Mouse (Mus musculus): ENCODE measurements around the gene Nek2. TPM values are rescaled to one million over a fixed set of nuclear protein-coding genes. Genes with fewer than 3 reads are reported as not detected.

Gene Nek2
- polyA plus RNA-seq, 1 experiment from 2014 or later, result 14.7 TPM

- H3K4me1 ChIP-seq (ENCODE audit: insufficient read depth), result peaks cover 33% of the 10 kb centered on the region
- TF ChIP-seq CTCF (IDR thresholded peaks at IDR 0.05; ENCODE audit: low read depth) (no peak), EP300 (IDR thresholded peaks at IDR 0.05; ENCODE audit: low read depth) (no peak)
- H3K27me3 ChIP-seq (ENCODE audit: insufficient read depth, low read length), result no peaks in the 10 kb centered on the region
- ATAC-seq (no peak), DNase-seq (no peak)
- H3K36me3 ChIP-seq (replicated peaks; ENCODE audit: insufficient read depth, low read length), result peaks cover 7% of the 10 kb centered on the region
- H3K9ac ChIP-seq (replicated peaks), result no peak overlapping the region
- H3K4me2 ChIP-seq (ENCODE audit: low read depth, low read length), result no peak overlapping the region
- WGBS (ENCODE audit: insufficient replicate concordance), result 92% methylated on average over 5 of the region's 5 CpGs
- H3K4me3 ChIP-seq (ENCODE audit: low read depth, low read length), result no peak overlapping the region
- no peaks in the 10 kb centered on the region for H3K9me3 ChIP-seq (ENCODE audit: low read length)
- no peak overlapping the region for H3K27ac ChIP-seq (ENCODE audit: low read depth)
These were observed 15.2 kb downstream of the Nek2 start for GRCm38 (mm10) chr1:191836318-191836985.

GRCm38 (mm10) chr1:191837691-191838090 lies 16.4 kb downstream of the Nek2 start:
- TF ChIP-seq CTCF (IDR thresholded peaks at IDR 0.05; ENCODE audit: low read depth) (no peak), EP300 (IDR thresholded peaks at IDR 0.05; ENCODE audit: low read depth) (no peak)
- Histone ChIP-seq H3K36me3 (replicated peaks; ENCODE audit: insufficient read depth, low read length) (peaks cover 2% of the 10 kb centered on the region; the same call in 1 of the 2 replicates), H3K4me3 (ENCODE audit: low read depth, low read length) (no peak overlapping the region), H3K9me3 (ENCODE audit: low read length) (no peaks in the 10 kb centered on the region), H3K27ac (ENCODE audit: low read depth) (no peak overlapping the region), H3K4me1 (ENCODE audit: insufficient read depth) (peaks cover 33% of the 10 kb centered on the region), H3K27me3 (ENCODE audit: insufficient read depth, low read length) (no peaks in the 10 kb centered on the region), H3K4me2 (ENCODE audit: low read depth, low read length) (no peak overlapping the region), H3K9ac (replicated peaks) (no peak overlapping the region)
- 72% methylated on average over 3 of the region's 3 CpGs for WGBS (ENCODE audit: insufficient replicate concordance)
- no peak for DNase-seq
- no peak for ATAC-seq

- Histone ChIP-seq H3K4me1 (ENCODE audit: insufficient read depth) (peaks cover 33% of the 10 kb centered on the region), H3K4me2 (ENCODE audit: low read depth, low read length) (peak overlapping the region; percentile 23; the same call in 1 of the 2 replicates), H3K36me3 (replicated peaks; ENCODE audit: insufficient read depth, low read length) (no peaks in the 10 kb centered on the region; the same call in 1 of the 2 replicates), H3K9me3 (ENCODE audit: low read length) (no peaks in the 10 kb centered on the region), H3K9ac (replicated peaks) (no peak overlapping the region; the same call in 1 of the 2 replicates), H3K27ac (ENCODE audit: low read depth) (peak overlapping the region; percentile 9; the same call in 1 of the 2 replicates), H3K27me3 (ENCODE audit: insufficient read depth, low read length) (no peaks in the 10 kb centered on the region), H3K4me3 (ENCODE audit: low read depth, low read length) (no peak overlapping the region)
- peak; percentile 63; the same call in 1 of the 2 replicates for TF ChIP-seq EP300 (IDR thresholded peaks at IDR 0.05; ENCODE audit: low read depth)
- TF ChIP-seq CTCF (IDR thresholded peaks at IDR 0.05; ENCODE audit: low read depth), result no peak
- peak; percentile 65 for ATAC-seq
- WGBS (ENCODE audit: insufficient replicate concordance), result 34% methylated on average over 17 of the region's 17 CpGs
- peak; percentile 51 for DNase-seq
These were observed 17.9 kb downstream of the Nek2 start for GRCm38 (mm10) chr1:191838994-191839741.

- Histone ChIP-seq H3K27me3 (ENCODE audit: insufficient read depth, low read length) (no peaks in the 10 kb centered on the region), H3K4me2 (ENCODE audit: low read depth, low read length) (no peak overlapping the region), H3K27ac (ENCODE audit: low read depth) (0 out of 2 replicates have a peak overlapping the region, but pooled peaks have one; percentile 4), H3K9me3 (ENCODE audit: low read length) (no peaks in the 10 kb centered on the region), H3K4me1 (ENCODE audit: insufficient read depth) (peaks cover 28% of the 10 kb centered on the region), H3K36me3 (replicated peaks; ENCODE audit: insufficient read depth, low read length) (no peaks in the 10 kb centered on the region), H3K9ac (replicated peaks) (no peak overlapping the region), H3K4me3 (ENCODE audit: low read depth, low read length) (no peak overlapping the region)
- DNase-seq (peak; percentile 38), ATAC-seq (peak; percentile 8; the same call in 1 of the 2 replicates)
- TF ChIP-seq EP300 (IDR thresholded peaks at IDR 0.05; ENCODE audit: low read depth) (no peak), CTCF (IDR thresholded peaks at IDR 0.05; ENCODE audit: low read depth) (0 out of 2 replicates have a peak, but pooled peaks have one; percentile 21)
- WGBS (ENCODE audit: insufficient replicate concordance), result 67% methylated on average over 11 of the region's 11 CpGs
These were observed 19.7 kb downstream of the Nek2 start for GRCm38 (mm10) chr1:191840774-191841565.

- WGBS (ENCODE audit: insufficient replicate concordance), result 81% methylated on average over 12 of the region's 12 CpGs
- no peak for ATAC-seq
- H3K4me2 ChIP-seq (ENCODE audit: low read depth, low read length), result no peak overlapping the region
- H3K36me3 ChIP-seq (replicated peaks; ENCODE audit: insufficient read depth, low read length), result no peaks in the 10 kb centered on the region
- H3K4me1 ChIP-seq (ENCODE audit: insufficient read depth), result peaks cover 28% of the 10 kb centered on the region
- no peaks in the 10 kb centered on the region for H3K27me3 ChIP-seq (ENCODE audit: insufficient read depth, low read length)
- no peak overlapping the region for H3K9ac ChIP-seq (replicated peaks)
- no peaks in the 10 kb centered on the region for H3K9me3 ChIP-seq (ENCODE audit: low read length)
- no peak for DNase-seq
- TF ChIP-seq EP300 (IDR thresholded peaks at IDR 0.05; ENCODE audit: low read depth) (no peak), CTCF (IDR thresholded peaks at IDR 0.05; ENCODE audit: low read depth) (no peak)
- H3K27ac ChIP-seq (ENCODE audit: low read depth), result no peak overlapping the region
- no peak overlapping the region for H3K4me3 ChIP-seq (ENCODE audit: low read depth, low read length)
These were observed 21.0 kb downstream of the Nek2 start for GRCm38 (mm10) chr1:191842247-191842646.
